Mouse (Mus musculus): Measurements from ENCODE around the gene Nudt14. TPM values are rescaled to one million over a fixed set of nuclear protein-coding genes. Genes with fewer than 3 reads are reported as not detected.

Gene Nudt14
- total RNA-seq (2021), result 10 to 100 TPM; 24.6 to 34.4 TPM
- 35.4 and 45.9 TPM in 2 replicates for polyA plus RNA-seq (2012; rRNA removed)
- long read RNA-seq, transcript Nudt14-202 (5 exons, 1,241 nt), result major isoform, 14 of 16 reads
- long read RNA-seq, partial matches to known transcripts, result 0 of 16 reads
- long read RNA-seq, other reads (novel, unspliced or antisense), result 0 of 16 reads

- peak; percentile 89 for DNase-seq
Measured at GRCm38 (mm10) chr12:112941776-112942713, at the start of gene Nudt14. Gene Nudt14 (minus strand): TSS chr12:112942124.

DNA sequence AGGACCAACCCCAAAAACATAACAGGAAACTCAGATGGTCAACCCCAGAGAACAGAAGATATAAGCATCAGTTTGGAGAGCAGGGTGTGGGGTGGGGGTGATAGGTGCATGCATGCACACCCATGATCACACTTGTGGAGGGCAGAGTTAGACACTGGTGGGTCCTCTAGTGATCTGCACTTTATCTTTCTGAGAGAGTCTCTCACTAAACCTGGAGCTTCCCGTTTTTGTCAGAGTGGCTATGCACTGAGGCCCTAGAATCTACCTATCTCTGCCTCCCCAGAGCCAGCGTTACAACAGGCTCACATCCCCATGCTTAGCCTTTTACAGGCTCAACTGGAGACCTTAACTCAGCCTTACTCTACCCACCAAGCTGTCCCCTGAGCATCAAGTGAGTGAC lies 49.5 kb upstream of the Nudt14 start:
- DNase-seq, result no peak

- DNase-seq, result no peak
Measured at GRCm38 (mm10) chr12:112990706-112991405, 48.9 kb upstream of the Nudt14 start.

- peak; percentile 28 for DNase-seq
Measured at GRCm38 (mm10) chr12:112987877-112988276, 46.0 kb upstream of the Nudt14 start.

GRCm38 (mm10) chr12:112985346-112985745 lies 43.4 kb upstream of the Nudt14 start:
- DNase-seq, result no peak

DNA sequence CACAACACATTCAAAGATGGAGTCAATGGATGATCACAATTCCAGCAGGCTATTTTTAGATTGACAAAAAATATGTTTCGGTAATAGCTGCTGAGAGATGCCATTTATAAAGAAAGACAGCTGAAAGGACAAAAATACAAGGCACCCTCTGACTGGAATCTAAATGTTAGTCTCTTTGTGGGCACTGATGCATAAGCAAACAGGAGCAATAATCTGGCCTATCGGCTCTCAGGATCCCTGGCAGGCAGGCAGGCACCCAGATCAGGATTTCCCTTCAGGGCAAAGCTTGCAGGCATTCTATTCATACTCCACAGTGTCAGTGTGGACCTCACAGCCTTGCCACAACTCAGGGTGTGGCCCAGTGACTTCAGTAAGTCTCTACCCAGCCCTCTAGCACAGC lies 40.1 kb upstream of the Nudt14 start:
- no peak for DNase-seq

- DNase-seq, result no peak
Measured at GRCm38 (mm10) chr12:112977156-112977555, 35.2 kb upstream of the Nudt14 start.

DNA sequence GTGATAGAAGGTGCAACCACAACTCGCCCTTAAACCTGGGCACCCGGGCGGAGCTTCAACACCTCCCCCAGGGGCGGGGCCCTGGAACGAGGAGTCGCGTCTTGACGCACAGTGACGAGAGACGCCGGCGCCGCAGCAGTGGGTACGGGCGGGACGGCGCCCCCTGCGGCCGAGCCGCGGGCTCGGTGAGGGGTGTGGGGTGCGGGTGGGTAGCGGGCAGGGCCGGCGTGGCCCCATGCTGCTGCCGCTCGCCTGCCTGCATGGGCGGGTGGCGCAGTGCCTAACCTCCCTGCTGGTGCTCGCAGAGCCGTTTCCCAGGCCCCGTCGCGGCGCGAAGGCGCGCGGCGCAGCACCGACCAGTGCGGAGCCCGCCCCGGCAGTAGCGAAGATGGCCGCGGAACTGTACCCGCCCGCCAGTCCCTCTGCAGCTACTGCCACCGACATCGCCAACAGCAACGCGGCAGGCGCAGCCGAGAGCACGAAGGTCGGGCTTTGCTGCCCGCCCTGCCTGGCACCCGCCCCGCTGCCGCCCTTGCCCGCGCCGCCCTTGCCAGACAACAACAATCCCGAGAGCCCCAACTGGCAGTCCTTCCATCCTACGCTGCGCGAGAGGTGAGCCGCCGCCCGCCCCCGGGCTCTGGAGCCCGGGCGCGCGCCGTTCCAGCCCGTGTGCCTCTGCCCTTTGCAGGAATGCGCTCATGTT lies 34.6 kb upstream of the Nudt14 start, which contains the start of gene Btbd6:
Btbd6 (plus strand) TSS at position 112 of the 703 bp plus-strand sequence.
- DNase-seq, result peak; percentile 94

- peak; percentile 58 for DNase-seq
Measured at GRCm38 (mm10) chr12:112974736-112975135, 32.8 kb upstream of the Nudt14 start.

- DNase-seq, result no peak
Measured at GRCm38 (mm10) chr12:112969616-112970015, 27.7 kb upstream of the Nudt14 start.

- no peak for DNase-seq
Measured at GRCm38 (mm10) chr12:112968943-112969342, 27.0 kb upstream of the Nudt14 start.

DNA sequence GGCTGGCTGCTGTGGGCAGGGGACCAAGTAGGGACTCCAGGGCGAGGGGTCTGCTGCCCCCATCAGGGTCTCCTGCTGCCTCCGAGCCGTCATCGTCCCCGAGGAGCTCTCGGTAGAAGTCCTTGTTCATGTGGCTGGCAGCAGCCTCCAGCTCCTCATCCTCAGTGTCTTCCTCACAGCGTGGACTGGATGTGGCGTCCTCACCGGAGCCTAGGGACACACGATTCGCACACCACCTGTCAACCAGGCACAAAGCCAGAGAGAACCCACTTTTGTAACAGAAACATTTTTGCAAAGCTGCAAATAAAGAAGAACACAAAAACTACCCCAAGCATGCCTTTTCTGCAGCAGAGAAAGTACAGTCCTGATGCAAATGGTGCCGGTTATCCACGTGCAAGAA lies 23.9 kb upstream of the Nudt14 start:
- DNase-seq, result no peak

DNA sequence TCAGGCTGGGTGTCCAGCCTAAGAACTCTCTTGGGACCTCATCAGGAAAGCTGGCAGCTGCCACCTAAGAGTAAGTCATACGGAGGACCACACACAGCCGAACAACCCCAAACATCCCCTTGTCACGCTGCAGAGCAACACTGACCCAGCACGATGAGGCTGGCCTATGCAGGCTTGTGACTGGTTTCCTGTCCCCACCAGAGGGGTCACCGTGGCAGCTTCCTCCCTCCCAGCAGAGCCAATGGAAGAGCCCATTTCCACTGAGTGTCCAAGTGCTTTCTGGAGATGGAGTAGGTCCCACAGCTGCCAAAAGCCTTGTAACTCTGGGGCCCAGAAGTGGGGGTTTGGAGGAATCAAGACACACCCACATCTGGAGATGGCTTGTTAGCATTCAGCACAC lies 19.9 kb upstream of the Nudt14 start:
- no peak for DNase-seq

DNA sequence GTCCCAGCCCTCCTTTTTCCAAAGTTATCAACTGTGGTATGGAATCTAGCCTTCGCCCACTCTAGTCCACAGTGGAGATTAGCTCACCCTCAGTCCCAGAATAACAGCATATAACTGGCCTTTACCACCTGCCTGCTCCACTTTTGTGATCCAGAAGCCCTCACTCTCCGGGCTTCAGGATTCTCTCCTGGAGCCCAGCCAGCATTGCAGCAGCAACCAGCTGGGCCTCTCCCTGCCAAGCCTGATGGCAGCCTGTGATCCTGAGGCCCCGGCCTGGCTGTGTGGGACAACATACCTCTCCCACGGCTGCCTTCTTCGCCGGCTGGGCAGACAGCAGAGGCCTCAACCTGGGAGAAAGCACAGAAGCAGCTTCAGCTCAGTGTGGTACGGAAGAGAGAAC lies 19.5 kb upstream of the Nudt14 start:
- no peak for DNase-seq

GRCm38 (mm10) chr12:112959421-112959820 lies 17.5 kb upstream of the Nudt14 start:
- DNase-seq, result no peak

DNA sequence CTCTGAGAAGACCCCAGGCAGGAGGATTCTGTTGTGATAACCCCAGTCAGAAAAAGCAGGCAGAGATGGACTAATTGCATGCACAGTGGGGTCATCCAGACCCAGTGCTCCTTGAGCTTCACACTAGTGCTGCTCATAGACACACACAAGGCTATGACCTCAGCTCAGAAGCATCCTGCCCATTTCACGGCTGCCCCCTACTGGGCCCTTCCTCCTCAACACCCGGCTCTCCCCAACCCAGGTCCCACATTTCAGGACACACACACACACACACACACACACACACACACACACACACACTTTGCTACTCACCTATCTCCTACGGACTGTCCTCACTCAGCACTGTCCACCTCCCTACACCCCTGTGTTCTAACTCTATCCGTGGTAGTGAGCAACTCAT lies 16.4 kb upstream of the Nudt14 start:
- DNase-seq, result peak; percentile 70

DNA sequence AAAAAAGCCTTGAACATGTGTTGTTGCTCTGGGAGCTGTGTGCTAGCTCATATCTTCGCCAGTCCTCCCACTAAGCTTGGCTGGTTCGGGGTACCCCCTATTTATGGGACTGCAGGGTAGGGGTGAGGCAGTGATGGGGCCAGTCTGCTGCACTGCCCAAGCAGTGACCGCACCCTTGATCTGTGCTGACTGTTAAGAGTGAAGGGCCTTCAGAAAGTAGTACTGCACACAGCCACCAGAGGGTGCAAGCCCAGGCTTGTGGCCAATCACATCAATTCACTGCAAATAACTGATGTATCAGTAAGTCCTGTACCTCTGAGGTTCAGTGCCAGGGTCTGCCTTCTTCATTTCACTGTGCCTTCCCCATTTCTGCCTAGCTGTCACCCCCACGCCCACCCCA lies 13.9 kb upstream of the Nudt14 start:
- peak; percentile 83 for DNase-seq

GRCm38 (mm10) chr12:112952926-112953565 lies 11.1 kb upstream of the Nudt14 start:
- DNase-seq, result no peak

- peak; percentile 93 for DNase-seq
Measured at GRCm38 (mm10) chr12:112952433-112952832, 10.5 kb upstream of the Nudt14 start.

- no peak for DNase-seq
Measured at GRCm38 (mm10) chr12:112951150-112951842, 9.4 kb upstream of the Nudt14 start.

- peak; percentile 34 for DNase-seq
Measured at GRCm38 (mm10) chr12:112950761-112951129, 8.8 kb upstream of the Nudt14 start.

All from adrenal gland, adult 2 months (tissue).